Mouse (Mus musculus) kidney, adult 10 weeks (tissue): ENCODE results near the gene Gm6993. TPM values are rescaled to one million over a fixed set of nuclear protein-coding genes. Genes with fewer than 3 reads are reported as not detected.

ENCODE experiments used
- polyA plus RNA-seq: library from polyadenylated mRNA; stranded (reverse); fragments of 350-450 nt; fragmentation: Illumina TruSeq; extraction: RNeasy Lipid Tissue Mini Kit (QIAGEN cat#74804); gene quantifications from one replicate; pipeline ENCODE4 v1.2.3, GENCODE M21; 2014; ENCODE audit warnings: low read depth, low replicate concordance

Gene Gm6993
- polyA plus RNA-seq = not detected

DNA sequence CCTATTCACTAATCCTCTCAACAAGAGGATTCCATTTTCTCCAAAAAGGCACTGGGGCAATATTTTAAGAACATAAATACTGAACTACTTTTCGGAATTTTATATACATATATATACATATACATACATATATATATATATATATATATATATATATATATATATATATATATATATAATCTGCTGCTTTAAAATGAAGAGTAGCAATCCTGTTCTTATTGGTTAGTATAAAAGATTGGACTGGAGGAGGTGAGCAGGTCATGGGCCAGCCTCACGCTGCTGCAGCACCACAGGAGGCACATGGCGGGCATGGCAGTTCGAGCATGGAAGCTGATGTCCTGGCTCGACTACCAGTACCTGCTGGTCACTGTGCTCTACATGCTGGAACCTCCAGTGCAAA is at the start of gene Gm6993:
Gene Gm6993, plus strand, starts transcription at position 301 of the 400 bp plus-strand sequence.

GRCm38 (mm10) chr12:31265005-31265721 is 24.6 kb downstream of the Gm6993 start, which contains the start of gene Lamb1:
TSS of gene Lamb1 (plus strand) at chr12:31265234.

Other genes with a start within 250 kb of the Gm6993 start
- 11.8 TPM for gene Fam110c, start 166.9 kb upstream of the Gm6993 start, polyA plus RNA-seq
- gene Lamb1, start 24.5 kb downstream of the Gm6993 start, polyA plus RNA-seq = 42.9 TPM
- gene Dld, start 110.7 kb downstream of the Gm6993 start, polyA plus RNA-seq = 996 TPM
- gene Slc26a3, start 150.1 kb downstream of the Gm6993 start, polyA plus RNA-seq = 0.20 TPM